Mouse (Mus musculus) ES-E14 (cell line): ENCODE results near the gene Acrv1. TPM values are rescaled to one million over a fixed set of nuclear protein-coding genes. Genes with fewer than 3 reads are reported as not detected.

Source experiments
- DNase-seq: peaks from one replicate; pipeline ENCODE4 v3.0.0-alpha.2; 2013; ENCODE audit warnings: low read depth, low spot score
- H3K27ac ChIP-seq: 2 replicates; pipeline ENCODE4 v1.5.1; 2012; ENCODE audit warnings: low read depth, mild to moderate bottlenecking, low read length, moderate library complexity, mixed read lengths; ENCODE audit not compliant: poor library complexity, insufficient read depth, severe bottlenecking
- H3K36me3 ChIP-seq: 2 replicates; pipeline ENCODE4 v1.6.1; 2012; ENCODE audit warnings: mild to moderate bottlenecking, low read length, moderate library complexity, mixed read lengths; ENCODE audit not compliant: control insufficient read depth, poor library complexity, insufficient read depth, severe bottlenecking
- H3K4me1 ChIP-seq, 2 experiments: fragments of 150-350 bp in 1 of 2; sonication (generic) in 1 of 2; 2 replicates each; pipeline ENCODE4 v1.6.1; 2012; ENCODE audit warnings: low read length in 2 of 2, mild to moderate bottlenecking in 1 of 2, mixed read lengths in 1 of 2; ENCODE audit not compliant: control insufficient read depth in 2 of 2, insufficient read depth in 2 of 2, poor library complexity in 1 of 2
- H3K4me3 ChIP-seq, 2 experiments: fragments of 150-350 bp in 1 of 2; sonication (generic) in 1 of 2; 2 replicates each; pipeline ENCODE4 v1.5.1; 2012; ENCODE audit warnings: low read length in 2 of 2, low read depth in 1 of 2, mild to moderate bottlenecking in 1 of 2, mixed read lengths in 1 of 2; ENCODE audit not compliant: insufficient read depth in 1 of 2, poor library complexity in 1 of 2, severe bottlenecking in 1 of 2
- H3K9ac ChIP-seq: 2 replicates; pipeline ENCODE4 v1.6.1; 2012; ENCODE audit warnings: low read depth, mild to moderate bottlenecking, low read length, mixed read lengths; ENCODE audit not compliant: poor library complexity, insufficient read depth, severe bottlenecking
- H3K9me3 ChIP-seq: fragments of 150-350 bp; sonication (generic); 2 replicates; pipeline ENCODE4 v1.6.1; 2012; ENCODE audit warnings: low read depth, mild to moderate bottlenecking, low read length; ENCODE audit not compliant: control insufficient read depth, insufficient read depth
- CHD2 ChIP-seq: IDR thresholded peaks from 2 replicates; pipeline ENCODE4 v1.6.1; 2014; ENCODE audit warnings: mild to moderate bottlenecking, low read depth, low read length, inconsistent platforms
- ZNF384 ChIP-seq: IDR thresholded peaks from 2 replicates; pipeline ENCODE4 v1.6.1; 2012; ENCODE audit warnings: low read depth, low read length, inconsistent platforms
- in situ Hi-C, 2 experiments: fragments of 600-800 bp; cut with MboI; formaldehyde crosslinking; loops; one replicate each; pipeline ENCODE4 v1.15.1; 2025; ENCODE audit warnings: low sequenced_read_pairs in 2 of 2, inconsistent platforms in 1 of 2; ENCODE audit not compliant: unreplicated experiment in 2 of 2
- total RNA-seq: library from RNA; depleted of rRNA; stranded (reverse); fragments of 300-350 nt; gene quantifications from 2 replicates; pipeline ENCODE4 v1.2.3, GENCODE M21; 2012; rRNA removed

Gene Acrv1
- total RNA-seq, 1 experiment = 0.13 TPM

GRCm38 (mm10) chr9:36727034-36727755, 34.2 kb downstream of the Acrv1 start, which contains the start of gene Chek1:
TSS of gene Chek1 (minus strand) at chr9:36727065.
- peak; percentile 87 for TF ChIP-seq ZNF384
- TF ChIP-seq CHD2 = no peak

More at GRCm38 (mm10) chr9:36727034-36727755, 34.2 kb downstream of the Acrv1 start, which contains the start of gene Chek1:
- no peaks in the 10 kb centered on the region for H3K9me3 ChIP-seq
- peak within 1 kb of the TSS; percentile 93 for H3K27ac ChIP-seq
- peak within 1 kb of the TSS; percentile 94 for H3K9ac ChIP-seq
- H3K36me3 ChIP-seq = peaks cover 2% of the 10 kb centered on the region
- H3K4me3 ChIP-seq = peak within 1 kb of the TSS; percentile 81 to 83
- in situ Hi-C loops = no loop called here
- H3K4me1 ChIP-seq = peaks cover 0 to 4% of the 10 kb centered on the region in 2 experiments; a peak in 1 of 4 replicates
- DNase-seq = no peak

Other genes starting within 250 kb of the Acrv1 start
- not detected in 2 replicates for gene Gm9513, start 217.6 kb upstream of the Acrv1 start, total RNA-seq
- gene Gm5615, start 151.3 kb upstream of the Acrv1 start, total RNA-seq = not detected in 2 replicates
- not detected in 2 replicates for gene Gm17689, start 110.6 kb upstream of the Acrv1 start, total RNA-seq
- not detected in 2 replicates for gene A630095E13Rik, start 49.8 kb upstream of the Acrv1 start, total RNA-seq
- 26.4 and 37.5 TPM in 2 replicates for gene Chek1, start 33.8 kb downstream of the Acrv1 start, total RNA-seq
- gene Stt3a, start 74.5 kb downstream of the Acrv1 start, total RNA-seq = 459 and 494 TPM in 2 replicates
- 104 and 105 TPM in 2 replicates for gene Ei24, start 104.2 kb downstream of the Acrv1 start, total RNA-seq
- 5.0 and 5.8 TPM in 2 replicates for gene Fez1, start 128.6 kb downstream of the Acrv1 start, total RNA-seq